Mouse (Mus musculus) small intestine, adult 2 months (tissue): Measurements from ENCODE around the gene Srarp. TPM values are rescaled to one million over a fixed set of nuclear protein-coding genes. Genes with fewer than 3 reads are reported as not detected.
A peak's percentile ranks its signal among the peaks of the same experiment; 100 is the strongest.

ENCODE experiments used
- H3K27ac ChIP-seq: fragments of 200-500 bp; 2 replicates; pipeline ENCODE4 v1.5.1; 2012; ENCODE audit warnings: low read depth, low read length, control low read depth, inconsistent platforms; ENCODE audit not compliant: insufficient read depth
- H3K27me3 ChIP-seq: fragments of 200-500 bp; 2 replicates; pipeline ENCODE4 v1.6.1; 2012; ENCODE audit warnings: mild to moderate bottlenecking, moderate library complexity, low read length, inconsistent platforms; ENCODE audit not compliant: control insufficient read depth, insufficient read depth
- H3K36me3 ChIP-seq: fragments of 200-500 bp; 2 replicates; pipeline ENCODE4 v1.6.1; 2012; ENCODE audit warnings: mild to moderate bottlenecking, low read length, control low read depth, inconsistent platforms; ENCODE audit not compliant: control insufficient read depth, insufficient read depth
- H3K4me1 ChIP-seq: fragments of 200-500 bp; 2 replicates; pipeline ENCODE4 v1.6.1; 2012; ENCODE audit warnings: low read length, inconsistent platforms, mixed read lengths; ENCODE audit not compliant: control insufficient read depth, insufficient read depth, insufficient read length
- H3K4me3 ChIP-seq: fragments of 200-500 bp; 2 replicates; pipeline ENCODE4 v1.5.1; 2012; ENCODE audit warnings: low read depth, mild to moderate bottlenecking, control low read depth, inconsistent platforms, low read length, moderate library complexity
- CTCF ChIP-seq: fragments of 200-500 bp; IDR thresholded peaks from 2 replicates; pipeline ENCODE4 v1.5.1; 2012; ENCODE audit warnings: low read depth, mild to moderate bottlenecking, control low read depth, inconsistent platforms, low read length, moderate library complexity, mixed read lengths; ENCODE audit not compliant: insufficient replicate concordance, insufficient read length; ENCODE audit errors: extremely low read depth
- POLR2A ChIP-seq: fragments of 200-500 bp; IDR thresholded peaks from 2 replicates; pipeline ENCODE4 v1.6.1; 2012; ENCODE audit warnings: low read depth, mild to moderate bottlenecking, control low read depth, inconsistent platforms, low read length, moderate library complexity
- WGBS: fragments of 180-500 bp; shearing (Covaris S2); methylation state at CpG from one replicate; pipeline ENCODE4 v1.1.7; 2018; 5-methylcytosine and 5-hydroxymethylcytosine counted together
- polyA plus RNA-seq: library from polyadenylated mRNA; depleted of rRNA; stranded (reverse); fragments of >200 nt; gene quantifications from 2 replicates; pipeline ENCODE4 v1.2.3, GENCODE M21; 2012; rRNA removed

Srarp gene
- polyA plus RNA-seq: not detected in 2 replicates

- TF ChIP-seq POLR2A (no peak), CTCF (no peak)
- Histone ChIP-seq H3K36me3 (no peaks in the 10 kb centered on the region), H3K27me3 (no peaks in the 10 kb centered on the region), H3K27ac (no peak within 1 kb of the TSS), H3K4me3 (no peak within 1 kb of the TSS), H3K4me1 (peaks cover 3% of the 10 kb centered on the region)
- WGBS: 80% methylated on average over 1 of the region's 1 CpGs
Measured at GRCm38 (mm10) chr4:141435974-141436373, at the start of gene Srarp. Srarp (minus strand) TSS chr4:141436105.

GRCm38 (mm10) chr4:141484071-141484470 lies 48.2 kb upstream of the Srarp start:
- H3K27me3 ChIP-seq: no peaks in the 10 kb centered on the region
- H3K4me1 ChIP-seq: no peaks in the 10 kb centered on the region
- TF ChIP-seq CTCF (no peak), POLR2A (no peak)
- H3K4me3 ChIP-seq: no peak overlapping the region
- WGBS: 82% methylated on average over 11 of the region's 11 CpGs
- no peak overlapping the region for H3K27ac ChIP-seq
- H3K36me3 ChIP-seq: peaks cover 80% of the 10 kb centered on the region

GRCm38 (mm10) chr4:141479411-141479810 lies 43.5 kb upstream of the Srarp start:
- Histone ChIP-seq H3K27me3 (no peaks in the 10 kb centered on the region), H3K27ac (no peak overlapping the region), H3K4me3 (no peak overlapping the region), H3K4me1 (peaks cover 4% of the 10 kb centered on the region; the same call in 1 of the 2 replicates), H3K36me3 (peaks cover 88% of the 10 kb centered on the region)
- WGBS: 94% methylated on average over 8 of the region's 8 CpGs
- TF ChIP-seq CTCF (no peak), POLR2A (no peak)

- Histone ChIP-seq H3K4me3 (no peak overlapping the region), H3K4me1 (peaks cover 4% of the 10 kb centered on the region; the same call in 1 of the 2 replicates), H3K36me3 (peaks cover 88% of the 10 kb centered on the region), H3K27me3 (no peaks in the 10 kb centered on the region), H3K27ac (no peak overlapping the region; the same call in 1 of the 2 replicates)
- WGBS: 94% methylated on average over 32 of the region's 32 CpGs
- TF ChIP-seq CTCF (no peak), POLR2A (no peak)
Measured at GRCm38 (mm10) chr4:141478794-141479193, 42.9 kb upstream of the Srarp start.

GRCm38 (mm10) chr4:141478225-141478624 lies 42.3 kb upstream of the Srarp start:
- H3K4me3 ChIP-seq: no peak overlapping the region
- peak overlapping the region; percentile 55 for H3K27ac ChIP-seq
- 79% methylated on average over 23 of the region's 23 CpGs for WGBS
- H3K27me3 ChIP-seq: no peaks in the 10 kb centered on the region
- no peak for TF ChIP-seq POLR2A
- H3K36me3 ChIP-seq: peaks cover 89% of the 10 kb centered on the region
- peaks cover 4% of the 10 kb centered on the region; the same call in 1 of the 2 replicates for H3K4me1 ChIP-seq

- Histone ChIP-seq H3K4me3 (peak overlapping the region; percentile 29), H3K36me3 (peaks cover 89% of the 10 kb centered on the region), H3K27ac (peak overlapping the region; percentile 55), H3K27me3 (no peaks in the 10 kb centered on the region), H3K4me1 (peaks cover 4% of the 10 kb centered on the region; the same call in 1 of the 2 replicates)
- WGBS: 78% methylated on average over 16 of the region's 16 CpGs
- TF ChIP-seq CTCF (no peak), POLR2A (no peak)
Measured at GRCm38 (mm10) chr4:141477681-141478102, 41.8 kb upstream of the Srarp start.

GRCm38 (mm10) chr4:141474431-141474830 lies 38.5 kb upstream of the Srarp start:
- Histone ChIP-seq H3K27ac (no peak overlapping the region), H3K36me3 (peaks cover 92% of the 10 kb centered on the region)

More at GRCm38 (mm10) chr4:141474431-141474830, 38.5 kb upstream of the Srarp start:
- no peak for TF ChIP-seq POLR2A
- WGBS: 89% methylated on average over 19 of the region's 19 CpGs
- no peak overlapping the region for H3K4me3 ChIP-seq
- peaks cover 4% of the 10 kb centered on the region; the same call in 1 of the 2 replicates for H3K4me1 ChIP-seq
- no peaks in the 10 kb centered on the region for H3K27me3 ChIP-seq
